Mouse (Mus musculus) embryo, embryonic 10.5 days (tissue): ENCODE data around the gene Gm14862.

Experiments used
- DNase-seq: peaks from one replicate; pipeline ENCODE4 v3.0.0-alpha.2; 2015; ENCODE audit warnings: low spot score

Gene Gm14862

GRCm38 (mm10) chrX:9222412-9223221 is 34.1 kb downstream of the Gm14862 start:
- no peak for DNase-seq

GRCm38 (mm10) chrX:9221736-9222135 is 35.0 kb downstream of the Gm14862 start:
- no peak for DNase-seq

- DNase-seq: peak; percentile 63
These were observed 35.5 kb downstream of the Gm14862 start for GRCm38 (mm10) chrX:9221206-9221605.

GRCm38 (mm10) chrX:9219570-9219969 is 37.1 kb downstream of the Gm14862 start:
- no peak for DNase-seq

- DNase-seq: peak; percentile 8
These were observed 40.5 kb downstream of the Gm14862 start for GRCm38 (mm10) chrX:9216244-9216643.

- no peak for DNase-seq
These were observed 51.6 kb downstream of the Gm14862 start for GRCm38 (mm10) chrX:9205121-9205520.

- DNase-seq: no peak
These were observed 53.8 kb downstream of the Gm14862 start for GRCm38 (mm10) chrX:9202781-9203405.

- no peak for DNase-seq
These were observed 54.7 kb downstream of the Gm14862 start for GRCm38 (mm10) chrX:9201954-9202353.
